Mouse (Mus musculus) heart, adult 11 months (tissue): ENCODE data around the gene Gm13084.
"Not testable (repeated sequence)": the region's sequence is repeated elsewhere in the genome, so short reads cannot be mapped to it uniquely, and the experiment has no call there.

Experiments
- DNase-seq: peaks from one replicate; pipeline ENCODE4 v3.0.0; 2022

The Gm13084 gene

GRCm38 (mm10) chr4:143815993-143816392 is at the start of gene Gm13084:
Gm13084 (minus strand) TSS chr4:143816093.
- no peak for DNase-seq

GRCm38 (mm10) chr4:143846197-143846596 is 30.3 kb upstream of the Gm13084 start, which contains the start of gene Gm13103:
Gm13103 (plus strand) TSS chr4:143846497.
- not testable (repeated sequence) for DNase-seq

- DNase-seq, result not testable (repeated sequence)
These were observed 26.8 kb downstream of the Gm13084 start, which contains the start of gene Gm13023 for GRCm38 (mm10) chr4:143789052-143789451. Gm13023 (plus strand) TSS chr4:143789352.
